Mouse (Mus musculus) yolk sac, embryonic 10.5 days (tissue): ENCODE results near the gene Olfr153.
"Not testable (repeated sequence)": the region's sequence is repeated elsewhere in the genome, so short reads cannot be mapped to it uniquely, and the experiment has no call there.

Experiments
- DNase-seq: peaks from one replicate; pipeline ENCODE4 v3.0.0-alpha.2; 2017; ENCODE audit warnings: low spot score

The Olfr153 gene

GRCm38 (mm10) chr2:87531496-87531895, at the start of gene Olfr153:
Gene Olfr153 (plus strand): TSS chr2:87531796.
- no peak for DNase-seq

- DNase-seq, result no peak
These were observed 49.3 kb upstream of the Olfr153 start for GRCm38 (mm10) chr2:87482276-87482675.

- DNase-seq, result not testable (repeated sequence)
These were observed 34.6 kb upstream of the Olfr153 start, which contains the start of gene Pramel7 for GRCm38 (mm10) chr2:87496993-87497392. Gene Pramel7 (minus strand): TSS chr2:87497093.

- DNase-seq, result no peak
These were observed 25.3 kb upstream of the Olfr153 start, which contains the start of gene Pramel6 for GRCm38 (mm10) chr2:87506265-87506664. Gene Pramel6 (plus strand): TSS chr2:87506565.

GRCm38 (mm10) chr2:87515046-87515445, 16.6 kb upstream of the Olfr153 start:
- DNase-seq, result no peak

GRCm38 (mm10) chr2:87515457-87516060, 16.0 kb upstream of the Olfr153 start:
- DNase-seq, result no peak

GRCm38 (mm10) chr2:87516581-87516980, 15.0 kb upstream of the Olfr153 start:
- no peak for DNase-seq

GRCm38 (mm10) chr2:87520651-87521050, 10.9 kb upstream of the Olfr153 start:
- DNase-seq, result no peak

GRCm38 (mm10) chr2:87525899-87526616, 5.5 kb upstream of the Olfr153 start:
- DNase-seq, result not testable (repeated sequence)

GRCm38 (mm10) chr2:87534826-87535225, 3.2 kb downstream of the Olfr153 start:
- DNase-seq, result no peak

GRCm38 (mm10) chr2:87545442-87545841, 13.8 kb downstream of the Olfr153 start, which contains the start of gene Olfr1128:
Gene Olfr1128 (minus strand): TSS chr2:87545542.
- DNase-seq, result no peak

GRCm38 (mm10) chr2:87573602-87574001, 42.0 kb downstream of the Olfr153 start, which contains the start of gene Olfr1129:
Gene Olfr1129 (plus strand): TSS chr2:87573902.
- DNase-seq, result not testable (repeated sequence)
